Mouse (Mus musculus) MEL (cell line): ENCODE results near the gene Ttc29.

ENCODE experiments used
- CTCF ChIP-seq, 3 experiments: IDR thresholded peaks in 2 of 3; conservative IDR thresholded peaks in 1 of 3; 2 replicates each; pipeline ENCODE4 v1.5.1; 2011 to 2012; ENCODE audit warnings: low read length in 3 of 3, low read depth in 2 of 3, mild to moderate bottlenecking in 2 of 3, improper control_type of control experiment in 1 of 3, inconsistent platforms in 1 of 3, mixed read lengths in 1 of 3, moderate library complexity in 1 of 3; ENCODE audit not compliant: control insufficient read depth in 1 of 3, insufficient read depth in 1 of 3, poor library complexity in 1 of 3, severe bottlenecking in 1 of 3
- ELF1 ChIP-seq: IDR thresholded peaks from 2 replicates; pipeline ENCODE4 v1.6.1; 2014; ENCODE audit warnings: low read depth, mild to moderate bottlenecking, inconsistent platforms, low read length, improper control_type of control experiment, moderate library complexity
- EP300 ChIP-seq, 2 experiments: IDR thresholded peaks; 2 replicates each; pipeline ENCODE4 v1.6.1; 2011; ENCODE audit warnings: improper control_type of control experiment in 2 of 2, low read length in 2 of 2, low read depth in 1 of 2, mild to moderate bottlenecking in 1 of 2
- GABPA ChIP-seq: IDR thresholded peaks from 2 replicates; pipeline ENCODE4 v1.6.1; 2012; ENCODE audit warnings: low read depth, mild to moderate bottlenecking, inconsistent platforms, low read length, improper control_type of control experiment, moderate library complexity
- KAT2A ChIP-seq: conservative IDR thresholded peaks from 2 replicates; pipeline ENCODE4 v1.6.1; 2012; ENCODE audit warnings: low read depth, low read length, improper control_type of control experiment, inconsistent platforms
- MEF2A ChIP-seq: IDR thresholded peaks from 2 replicates; pipeline ENCODE4 v1.6.1; 2014; ENCODE audit warnings: low read depth, mild to moderate bottlenecking, inconsistent platforms, low read length, improper control_type of control experiment; ENCODE audit not compliant: poor library complexity, insufficient replicate concordance, severe bottlenecking; ENCODE audit errors: extremely low read depth
- NRF1 ChIP-seq: IDR thresholded peaks from 2 replicates; pipeline ENCODE4 v1.6.1; 2014; ENCODE audit warnings: low read depth, mild to moderate bottlenecking, inconsistent platforms, low read length, improper control_type of control experiment, moderate library complexity; ENCODE audit not compliant: poor library complexity, insufficient read depth, severe bottlenecking
- POLR2A ChIP-seq, 2 experiments: IDR thresholded peaks; 2 replicates each; pipeline ENCODE4 v1.6.1; 2011 to 2012; ENCODE audit warnings: low read length in 2 of 2, mild to moderate bottlenecking in 2 of 2, control low read depth in 1 of 2, improper control_type of control experiment in 1 of 2, low read depth in 1 of 2, moderate library complexity in 1 of 2; ENCODE audit not compliant: control insufficient read depth in 1 of 2, insufficient read depth in 1 of 2, poor library complexity in 1 of 2
- POLR2AphosphoS2 ChIP-seq: IDR thresholded peaks from 2 replicates; pipeline ENCODE4 v1.6.1; 2011; ENCODE audit warnings: low read length, improper control_type of control experiment
- POLR2AphosphoS5 ChIP-seq: IDR thresholded peaks from 2 replicates; pipeline ENCODE4 v1.6.1; 2012; ENCODE audit warnings: low read depth, borderline replicate concordance, mild to moderate bottlenecking, inconsistent platforms, low read length, moderate library complexity, mixed read lengths
- UBTF ChIP-seq: IDR thresholded peaks from 2 replicates; pipeline ENCODE4 v1.6.1; 2012; ENCODE audit warnings: low read depth, mild to moderate bottlenecking, inconsistent platforms, low read length, improper control_type of control experiment, moderate library complexity, borderline replicate concordance; ENCODE audit not compliant: insufficient read depth

DNA sequence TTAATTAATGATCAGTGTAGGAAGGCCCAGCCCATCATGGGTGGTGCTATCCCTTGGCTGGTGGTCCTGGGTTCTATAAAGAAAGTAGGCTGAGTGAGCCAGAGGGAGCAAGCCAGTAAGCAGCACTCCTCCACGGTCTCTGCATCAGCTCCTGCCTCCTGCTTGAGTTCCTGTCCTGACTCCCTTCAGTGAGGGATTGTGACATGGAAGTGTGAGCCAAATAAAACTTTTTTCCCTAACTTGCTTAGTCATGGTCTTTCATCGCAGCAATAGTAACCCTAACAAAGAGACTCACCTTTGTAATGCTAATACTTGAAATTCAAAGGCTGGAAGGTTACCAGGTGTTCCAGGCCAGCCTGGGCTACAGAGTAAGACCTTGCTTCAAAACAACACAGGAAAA is 71.7 kb downstream of the Ttc29 start:
- TF ChIP-seq EP300 (IDR thresholded peaks at IDR 0.05; ENCODE audit: low read depth in 1 of 2, low read length in 2 of 2) (no peak), CTCF (IDR thresholded peaks at IDR 0.05 in 2 of 3, conservative IDR thresholded peaks at IDR 0.05 in 1 of 3; ENCODE audit: control insufficient read depth in 1 of 3, insufficient read depth in 1 of 3, low read depth in 2 of 3, low read length in 3 of 3, poor library complexity in 1 of 3, severe bottlenecking in 1 of 3) (no peak), POLR2A (IDR thresholded peaks at IDR 0.05; ENCODE audit: control insufficient read depth in 1 of 2, insufficient read depth in 1 of 2, low read depth in 1 of 2, low read length in 2 of 2, poor library complexity in 1 of 2) (no peak), ELF1 (no peak), NRF1 (no peak), POLR2AphosphoS2 (no peak), POLR2AphosphoS5 (no peak), KAT2A (no peak), MEF2A (no peak), GABPA (no peak), UBTF (no peak)
